Mouse (Mus musculus) bone marrow macrophage, adult 2 months (primary cell): Measurements from ENCODE around the gene Cdc42se2.

Experiments used
- CTCF ChIP-seq: IDR thresholded peaks from 2 replicates; pipeline ENCODE4 v1.5.1; 2012; ENCODE audit warnings: low read depth, mild to moderate bottlenecking, low read length, moderate library complexity
- POLR2A ChIP-seq: IDR thresholded peaks from 2 replicates; pipeline ENCODE4 v1.6.1; 2012; ENCODE audit warnings: mild to moderate bottlenecking, low read depth, low read length, borderline replicate concordance

DNA sequence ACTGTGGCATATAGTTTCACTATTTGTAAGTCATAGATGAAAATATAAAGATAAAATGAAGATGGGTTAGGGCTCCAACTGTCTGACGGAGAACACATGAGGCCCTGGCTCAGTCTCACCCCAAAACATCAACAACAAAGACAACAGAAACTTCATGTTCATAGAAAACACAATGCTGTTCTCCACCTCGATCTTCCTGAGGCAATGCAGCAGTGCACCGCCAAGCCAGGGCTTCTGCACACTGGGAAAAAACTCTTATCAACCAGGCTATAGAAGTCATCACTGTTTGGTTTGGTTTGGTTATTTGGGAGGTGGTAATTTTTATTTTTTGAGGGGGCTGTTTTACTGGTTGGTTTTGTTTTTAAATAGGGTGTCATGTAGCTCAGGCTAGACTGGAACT is 3.0 kb downstream of the Cdc42se2 start:
- TF ChIP-seq CTCF = no peak
- no peak for TF ChIP-seq POLR2A
